Mouse (Mus musculus) NIH3T3 (cell line): ENCODE measurements around the gene Rab12.

Source experiments
- DNase-seq: peaks from one replicate; pipeline ENCODE4 v3.0.0-alpha.2; 2012; ENCODE audit warnings: low read depth

Gene Rab12

DNA sequence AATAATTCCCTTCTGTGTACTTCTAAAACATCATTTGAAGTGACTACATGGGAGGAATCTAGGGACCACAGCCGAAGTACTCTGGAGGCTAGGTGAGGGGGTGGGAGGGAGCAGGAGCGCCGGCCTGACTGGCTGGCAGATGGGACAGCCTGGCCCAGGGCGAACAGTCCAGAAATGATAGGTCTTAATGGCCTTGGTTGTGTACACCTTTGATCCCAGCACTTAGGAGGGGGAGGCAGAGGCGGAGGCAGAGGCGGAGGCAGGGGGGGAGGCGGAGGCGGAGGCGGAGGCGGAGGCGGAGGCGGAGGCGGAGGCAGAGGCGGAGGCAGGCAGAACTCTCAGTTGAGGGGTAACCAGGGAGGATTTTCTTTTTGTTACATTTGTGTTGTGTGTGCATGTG, 20.9 kb downstream of the Rab12 start:
- no peak for DNase-seq

GRCm38 (mm10) chr17:66496589-66496988, 22.9 kb downstream of the Rab12 start:
- no peak for DNase-seq

DNA sequence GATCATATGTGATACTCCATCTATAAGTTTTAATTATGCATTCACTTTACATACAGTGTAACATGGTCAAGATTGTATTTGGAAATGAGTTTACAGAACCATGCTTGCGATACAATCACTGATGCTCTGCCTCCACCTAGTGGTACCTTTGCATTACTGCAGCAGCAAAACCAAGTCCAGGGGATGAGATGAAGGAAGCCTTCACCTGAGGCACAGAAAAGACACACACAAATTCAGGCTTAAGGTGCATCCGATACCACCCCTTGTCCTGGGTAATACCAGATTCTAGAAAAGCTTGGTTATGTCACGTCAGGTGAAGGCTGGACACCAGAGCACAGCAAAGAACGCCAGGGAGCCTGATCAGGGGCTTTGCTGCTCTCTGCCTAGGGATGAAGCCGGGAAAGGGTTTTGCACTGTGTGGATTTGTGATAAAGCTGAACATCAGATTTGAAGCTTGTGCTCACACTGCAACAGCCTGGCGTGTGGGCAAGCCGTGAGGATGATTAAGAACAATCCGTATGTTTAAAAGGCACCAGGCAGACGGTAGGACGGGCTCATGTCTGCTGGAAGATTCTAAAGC, 29.4 kb downstream of the Rab12 start:
- peak; percentile 82 for DNase-seq

- DNase-seq = no peak
These were observed 33.0 kb downstream of the Rab12 start for GRCm38 (mm10) chr17:66486576-66486975.

GRCm38 (mm10) chr17:66485742-66486141, 33.8 kb downstream of the Rab12 start:
- DNase-seq = peak; percentile 59

DNA sequence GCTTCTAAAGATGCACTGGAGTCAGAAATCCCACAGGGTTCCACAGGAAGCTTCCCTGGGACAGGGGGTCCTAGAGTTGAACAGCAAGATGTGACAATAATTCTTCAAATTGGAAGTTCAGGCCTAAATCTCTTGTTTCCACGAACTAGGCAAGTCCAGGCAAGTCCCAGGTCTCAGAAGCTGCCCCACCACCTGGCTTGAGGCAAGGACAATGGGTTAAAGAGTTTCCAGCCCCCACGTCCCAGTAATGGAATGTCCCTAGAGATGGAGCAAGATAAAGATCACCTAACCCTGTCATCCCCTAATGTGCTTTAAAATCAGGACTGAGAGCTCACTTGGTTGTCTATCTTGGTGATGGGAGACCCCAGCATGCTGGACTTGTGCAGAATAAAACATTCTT, 34.6 kb downstream of the Rab12 start:
- DNase-seq = no peak

- no peak for DNase-seq
These were observed 35.7 kb downstream of the Rab12 start for GRCm38 (mm10) chr17:66483651-66484454.

GRCm38 (mm10) chr17:66481295-66481694, 38.2 kb downstream of the Rab12 start:
- no peak for DNase-seq

GRCm38 (mm10) chr17:66480491-66481278, 38.8 kb downstream of the Rab12 start:
- no peak for DNase-seq

GRCm38 (mm10) chr17:66479813-66480490, 39.6 kb downstream of the Rab12 start:
- no peak for DNase-seq

DNA sequence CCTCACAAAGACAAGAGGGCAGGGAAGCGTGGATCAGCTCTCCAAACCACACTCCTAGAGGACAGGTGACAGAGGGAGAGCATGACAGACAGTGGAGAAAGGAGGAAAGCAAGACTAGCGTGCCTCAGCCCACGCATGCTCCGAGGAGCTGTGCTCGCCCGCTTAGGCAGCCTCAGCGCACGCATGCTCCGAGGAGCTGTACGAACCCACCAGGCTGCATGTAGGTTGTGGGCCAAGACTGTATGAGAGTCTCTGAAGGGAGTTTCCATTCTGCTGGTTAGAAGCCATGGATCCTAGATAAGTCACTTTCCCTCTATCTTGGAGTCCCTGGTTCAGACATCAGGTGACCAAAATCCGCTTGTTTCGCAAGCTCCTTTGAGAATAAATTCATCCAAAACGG, 40.2 kb downstream of the Rab12 start:
- no peak for DNase-seq

DNA sequence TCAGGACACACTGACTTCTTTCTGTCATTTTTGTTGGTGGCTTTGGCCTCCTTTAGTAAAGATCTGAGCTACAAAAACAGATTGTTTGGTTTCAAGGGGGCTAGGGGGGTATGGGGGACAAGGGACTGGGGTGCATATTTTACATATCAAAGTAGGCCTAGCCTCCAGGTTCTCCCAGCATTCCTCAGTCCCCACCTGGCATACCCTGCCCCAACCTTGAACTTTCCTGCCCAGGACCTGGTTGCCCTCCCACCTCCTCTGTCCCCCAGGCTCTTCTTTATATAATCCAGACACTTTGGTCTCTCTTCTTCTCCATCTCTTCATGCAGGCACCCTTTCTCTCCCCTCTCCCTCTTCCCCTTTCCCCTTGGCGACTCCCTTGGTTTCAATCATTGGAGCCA, 46.3 kb downstream of the Rab12 start:
- DNase-seq = no peak

DNA sequence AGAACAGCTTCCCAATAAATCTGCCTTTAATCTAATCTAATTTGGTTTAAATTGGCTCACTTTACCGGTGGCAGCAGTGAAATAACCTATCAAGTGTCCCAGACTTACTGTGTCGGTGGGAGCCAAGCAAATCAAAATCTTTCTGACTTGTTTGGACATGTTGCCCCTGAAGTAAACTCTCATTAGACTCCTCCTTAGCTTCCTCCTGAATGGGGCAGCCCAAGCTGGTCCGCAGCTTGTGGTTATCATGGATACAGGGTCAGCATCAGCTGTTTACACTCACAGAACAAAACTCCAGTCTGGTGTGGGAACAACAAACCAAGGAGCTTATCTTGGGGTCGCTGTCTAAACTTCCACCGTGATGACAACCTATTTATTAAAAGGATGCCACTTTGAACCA, 47.8 kb downstream of the Rab12 start:
- no peak for DNase-seq

DNA sequence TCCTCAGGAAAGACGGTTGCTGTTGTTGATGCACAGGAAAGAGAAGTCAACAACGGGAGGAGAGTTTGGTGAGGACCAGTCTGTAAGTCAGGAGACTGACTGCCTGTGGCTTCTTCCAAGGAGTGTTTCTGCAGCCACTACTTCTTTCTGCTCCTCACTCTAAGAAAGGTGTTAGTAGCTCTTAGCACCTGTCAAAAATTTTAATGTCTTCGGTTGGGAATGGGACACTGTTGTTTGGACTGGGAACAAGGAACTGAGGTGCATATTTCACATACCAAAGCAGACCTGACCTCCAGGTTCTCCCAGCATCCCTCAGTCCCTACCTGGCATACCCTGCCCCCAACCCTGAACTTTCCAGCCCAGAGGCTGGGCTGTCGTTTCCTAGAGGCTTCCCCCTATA, 48.3 kb downstream of the Rab12 start:
- DNase-seq = no peak

DNA sequence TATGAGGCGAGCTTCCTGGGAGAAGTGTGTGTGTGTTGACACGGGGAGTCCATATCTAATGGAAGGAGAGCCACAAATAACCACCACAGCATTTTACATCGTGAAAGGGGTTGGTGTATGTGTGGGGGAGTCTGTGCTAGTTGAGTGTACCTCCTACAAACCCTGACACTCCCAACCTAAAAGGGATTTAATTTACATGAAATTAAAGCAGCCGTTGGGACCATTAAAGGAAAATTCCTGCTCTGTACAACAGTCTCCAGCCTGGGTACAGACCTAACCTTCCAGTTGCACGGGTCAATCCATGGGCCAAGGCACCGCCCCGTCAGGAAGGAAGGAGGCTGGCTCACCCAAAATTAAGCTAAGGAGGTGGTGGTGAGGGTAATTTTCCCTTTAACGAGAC, 49.5 kb downstream of the Rab12 start:
- DNase-seq = no peak

DNA sequence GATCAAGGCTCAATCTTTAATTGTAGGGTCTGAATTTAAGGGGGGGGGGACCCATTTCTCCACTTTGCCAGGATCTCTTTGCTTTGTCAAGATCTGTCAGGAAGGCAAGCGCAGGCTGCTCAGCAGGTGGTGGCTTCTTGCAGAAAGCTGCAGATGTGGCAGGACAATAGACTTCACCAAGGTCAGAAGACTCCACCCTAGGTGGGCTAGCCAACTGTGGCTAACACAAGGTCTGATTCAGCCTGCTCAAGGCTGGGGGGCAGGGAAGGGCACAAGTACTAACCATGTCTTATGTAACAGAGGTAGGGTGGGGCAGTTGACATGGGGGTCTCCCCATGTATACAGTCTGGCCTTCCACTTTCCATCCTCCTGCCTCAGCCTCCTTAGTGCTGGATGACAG, 62.3 kb downstream of the Rab12 start:
- no peak for DNase-seq

DNA sequence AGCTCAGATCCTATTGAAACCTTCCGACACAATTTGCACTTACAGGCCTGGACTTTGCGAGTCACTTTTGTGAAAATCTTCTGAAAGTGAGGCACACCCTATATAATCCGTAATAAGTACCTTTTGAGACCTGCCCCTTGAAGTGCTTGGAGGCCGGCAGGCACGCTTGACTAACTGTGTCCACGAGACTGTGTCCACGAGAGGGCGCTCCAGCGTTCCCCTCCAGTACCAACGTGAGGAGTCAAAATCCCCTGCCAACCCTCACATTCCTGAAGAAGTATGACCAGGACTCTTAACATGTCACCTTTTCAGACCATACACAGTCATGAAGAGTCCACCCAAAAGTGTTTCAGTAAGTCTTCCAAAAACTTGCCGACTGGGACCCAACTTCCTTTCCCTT, 68.4 kb downstream of the Rab12 start:
- DNase-seq = peak; percentile 95

DNA sequence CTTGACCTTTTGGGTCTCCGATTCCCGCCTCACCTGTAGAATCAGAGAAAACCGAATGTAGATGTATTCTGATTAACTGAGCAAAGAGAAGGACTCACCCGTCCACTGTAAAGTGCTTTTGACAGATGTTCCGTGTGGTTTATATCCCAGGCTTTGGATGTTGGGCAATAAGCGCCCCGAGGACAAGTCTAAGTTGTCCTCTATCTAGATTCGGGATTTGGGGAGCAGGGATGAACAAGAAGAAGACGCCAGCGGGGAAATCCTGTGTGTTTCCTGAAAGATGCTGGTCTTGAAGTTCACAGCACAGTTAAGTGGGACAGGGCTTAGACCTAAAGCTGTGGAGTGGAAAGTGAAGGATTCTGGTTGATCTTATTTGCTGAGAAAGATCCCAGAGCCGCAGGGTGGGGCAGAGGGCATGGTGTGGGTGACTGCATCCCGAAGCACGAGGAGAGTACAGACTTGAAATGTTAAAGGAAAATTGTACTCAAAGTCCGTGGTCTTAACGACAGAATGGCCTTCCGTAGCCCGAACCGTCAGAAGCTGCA, 68.9 kb downstream of the Rab12 start:
- DNase-seq = peak; percentile 28

DNA sequence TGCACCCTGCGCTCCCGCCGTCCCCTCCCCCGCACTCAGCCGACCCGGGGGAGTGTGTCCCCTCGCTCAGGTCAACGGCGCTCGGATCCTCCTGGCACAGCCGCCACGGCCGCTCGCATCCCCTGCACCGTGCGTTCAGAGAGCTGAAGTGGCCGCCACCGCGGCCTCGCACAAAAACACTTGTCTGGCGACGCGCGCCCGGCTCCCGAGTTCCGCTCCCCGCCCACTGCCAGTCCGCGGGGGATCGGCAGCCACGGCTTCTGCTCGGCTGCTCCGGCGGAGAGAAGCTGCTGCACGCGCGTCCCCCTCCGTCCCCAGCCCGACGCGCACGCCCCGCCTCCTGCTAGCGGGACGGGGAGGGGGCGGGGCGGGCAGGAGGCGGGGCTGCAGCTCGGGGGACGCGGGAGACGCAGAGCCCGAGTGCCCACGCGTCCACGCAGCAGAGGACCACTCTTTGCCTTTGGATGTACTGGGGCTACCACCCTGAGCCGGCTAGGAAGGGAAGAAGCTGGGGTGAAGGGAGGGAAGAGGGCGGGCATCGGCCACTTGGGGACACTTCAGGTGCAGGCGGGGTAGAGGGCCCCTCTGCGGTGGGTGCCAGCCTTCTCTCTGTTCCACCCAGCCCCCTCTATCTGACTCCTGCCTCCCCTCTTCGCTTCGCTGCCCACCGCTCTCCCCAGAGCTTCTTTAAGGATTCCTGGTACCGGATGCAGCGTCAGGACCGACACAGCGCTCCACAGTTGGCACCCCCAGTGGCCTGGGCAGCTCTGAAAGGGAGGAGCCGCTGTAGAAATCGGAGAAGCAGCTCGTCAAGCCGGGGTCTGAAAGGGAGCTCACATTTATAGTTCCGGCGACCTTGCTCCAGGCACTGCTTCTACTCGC, 69.8 kb downstream of the Rab12 start, which contains the start of gene Mtcl1:
Mtcl1 (minus strand) TSS at position 291 of the 882 bp plus-strand sequence.
- peak; percentile 86 for DNase-seq

- DNase-seq = peak; percentile 79
These were observed 70.8 kb downstream of the Rab12 start for GRCm38 (mm10) chr17:66448421-66449405.
